Mouse (Mus musculus) hindlimb bud, embryonic 11.5 days (tissue): ENCODE data around the gene Aldh3a2.
"Not testable (repeated sequence)": the region's sequence is repeated elsewhere in the genome, so short reads cannot be mapped to it uniquely, and the experiment has no call there.

Experiments
- DNase-seq: peaks from one replicate; pipeline ENCODE4 v3.0.0-alpha.2; 2012; ENCODE audit warnings: low read depth, low spot score; ENCODE audit errors: extremely low spot score

Gene Aldh3a2

DNA sequence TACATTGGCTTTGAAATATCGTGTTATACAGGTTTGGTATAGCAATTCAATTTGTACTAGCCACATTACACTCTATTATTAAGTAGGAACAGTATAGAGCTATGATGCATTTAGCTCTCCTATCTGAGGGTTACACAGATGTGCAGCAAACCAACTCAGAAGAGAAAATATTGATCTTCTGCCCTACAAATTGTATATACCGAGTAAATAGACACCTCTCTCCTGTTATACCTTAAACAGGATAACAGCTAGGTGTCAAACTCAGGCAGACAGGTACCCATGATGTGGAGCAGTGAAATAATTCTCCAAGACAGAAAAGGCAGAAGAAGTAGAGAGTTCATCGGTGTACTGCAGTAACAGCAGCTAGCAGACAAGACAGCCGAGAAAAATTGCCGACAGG is 91.5 kb downstream of the Aldh3a2 start:
- DNase-seq: no peak

DNA sequence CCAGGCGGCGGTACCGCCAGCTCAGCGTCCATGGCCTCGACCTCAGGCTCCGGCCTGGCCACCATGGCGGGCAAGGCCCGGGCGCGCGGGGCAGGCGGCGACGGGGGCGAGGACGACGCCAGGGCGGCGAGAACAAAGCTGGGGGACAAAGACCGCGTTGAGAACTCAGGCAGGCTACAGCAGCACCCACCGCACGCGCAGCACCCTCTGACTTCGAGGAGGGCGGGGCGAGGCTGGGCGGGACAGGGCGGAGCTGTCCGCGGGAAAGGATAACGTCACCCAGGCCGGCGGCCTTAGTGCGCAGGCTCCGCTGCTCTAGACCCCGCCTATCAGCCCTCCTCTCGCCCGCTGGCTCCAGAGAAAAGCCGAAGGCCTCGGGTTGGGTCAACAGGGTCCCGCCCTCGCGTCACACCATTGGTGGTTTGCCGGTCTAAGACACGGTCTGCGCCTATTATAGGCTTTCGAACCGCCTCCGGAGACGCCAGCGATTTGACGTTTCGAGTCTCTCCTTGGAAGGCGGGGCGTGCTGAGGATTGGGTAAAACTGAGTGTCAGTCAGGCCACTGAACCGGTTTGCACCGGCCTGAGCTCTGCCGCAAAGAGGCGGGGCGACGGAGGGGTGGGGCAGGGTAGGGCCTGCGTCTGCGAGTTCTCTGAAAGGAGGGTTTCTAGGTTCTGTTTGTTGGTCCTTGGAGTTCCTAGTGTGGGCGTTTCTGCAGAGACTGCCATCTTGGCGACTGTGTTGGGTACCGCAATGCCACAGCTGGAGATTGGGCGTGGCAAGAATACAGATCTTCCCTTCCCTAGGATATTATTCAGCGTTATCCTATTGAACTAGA is 92.2 kb downstream of the Aldh3a2 start, which contains the start of gene Usp22:
Gene Usp22, minus strand, starts transcription at position 235 of the 838 bp plus-strand sequence.
- DNase-seq: peak; percentile 98

DNA sequence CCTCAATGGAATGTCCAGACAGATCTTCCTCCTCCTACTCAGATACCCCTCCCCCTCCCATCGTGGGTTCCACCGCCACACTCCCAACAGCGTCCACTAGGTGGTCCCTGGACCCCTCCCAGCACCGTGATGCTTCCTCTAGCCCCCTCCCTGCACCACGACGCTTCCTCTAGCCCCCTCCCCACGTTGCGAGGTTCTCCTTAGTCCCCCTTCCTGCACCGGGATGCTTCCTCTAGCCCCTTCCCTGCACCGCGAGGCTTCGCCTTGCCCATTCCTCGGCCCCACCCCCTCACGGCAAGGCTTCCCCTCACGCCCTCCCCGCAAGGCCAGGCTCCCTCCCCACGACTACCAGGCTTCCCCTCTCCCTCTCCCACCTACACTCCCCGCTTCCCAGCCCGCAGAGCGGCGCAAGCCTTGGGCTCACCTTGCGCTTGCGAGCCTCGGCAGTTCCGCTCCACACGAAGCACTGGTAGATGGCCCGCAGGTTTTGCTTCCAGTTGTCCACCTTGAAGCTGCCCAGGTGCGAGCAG is 92.9 kb downstream of the Aldh3a2 start:
- DNase-seq: peak; percentile 31

DNA sequence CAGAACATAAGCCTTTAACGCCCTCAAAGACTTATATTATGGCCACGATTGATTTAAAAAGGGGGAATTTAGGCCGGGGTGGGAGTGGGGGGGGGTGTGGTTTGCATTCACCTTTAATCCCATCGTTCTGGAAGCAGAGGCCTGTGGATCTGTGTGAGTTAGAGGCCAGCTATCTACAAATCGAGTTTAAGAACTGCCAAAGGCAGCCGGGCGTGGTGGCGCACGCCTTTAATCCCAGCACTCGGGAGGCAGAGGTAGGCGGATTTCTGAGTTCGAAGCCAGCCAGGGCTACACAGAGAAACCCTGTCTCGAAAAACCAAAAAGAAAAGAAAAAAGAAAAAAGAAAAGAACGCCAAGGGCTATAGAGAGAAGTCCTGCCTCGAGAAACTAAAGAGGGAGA is 93.8 kb downstream of the Aldh3a2 start:
- not testable (repeated sequence) for DNase-seq
